Mouse (Mus musculus): ENCODE measurements at regions not wholly inside any gene's neighbourhood (a gene's known extent, or its start where the extent isn't known, plus 50 kb on each side); places are given as distances from the start of the nearest gene placed in this dataset.

DNA sequence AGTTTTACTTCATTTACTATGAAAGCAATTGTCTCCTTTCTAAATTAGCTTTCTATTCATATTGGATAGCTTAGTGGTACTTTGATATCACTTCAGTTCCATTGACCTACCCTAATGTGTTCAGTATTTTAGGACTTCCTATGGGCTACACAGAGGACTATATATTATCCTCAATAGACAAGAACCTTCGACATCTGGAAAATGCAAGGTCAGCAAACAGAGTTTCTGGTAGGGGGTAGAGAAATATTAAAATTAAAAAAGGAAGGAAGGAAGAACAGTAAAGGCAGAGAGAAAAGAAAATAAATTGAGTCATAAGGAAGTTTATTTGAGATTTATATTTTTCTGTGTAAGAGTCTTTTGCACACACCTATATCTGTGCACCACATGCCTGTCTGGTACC is 107.4 kb upstream of the Insig1 start:
- DNase-seq, result no peak

DNA sequence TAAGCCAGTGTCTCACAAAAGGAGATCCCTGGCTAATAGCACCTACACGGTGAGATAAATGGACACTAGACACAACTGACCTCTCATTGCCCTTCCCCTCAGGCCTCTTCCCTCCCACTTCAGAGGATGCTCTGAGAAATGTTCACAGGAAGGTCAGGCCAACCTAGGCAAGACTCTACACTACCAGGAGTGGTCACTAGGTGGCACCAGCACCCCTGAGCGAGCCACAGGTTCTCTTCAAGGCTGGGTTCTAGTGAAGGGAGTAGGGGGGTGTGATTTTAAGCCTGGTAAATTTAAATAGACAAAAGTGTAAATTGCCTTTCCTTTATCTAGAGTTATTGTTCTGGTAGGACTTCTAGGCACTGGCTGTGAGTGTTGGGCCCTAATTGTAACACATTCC is 76.0 kb upstream of the Insig1 start:
- DNase-seq, result peak; percentile 39

DNA sequence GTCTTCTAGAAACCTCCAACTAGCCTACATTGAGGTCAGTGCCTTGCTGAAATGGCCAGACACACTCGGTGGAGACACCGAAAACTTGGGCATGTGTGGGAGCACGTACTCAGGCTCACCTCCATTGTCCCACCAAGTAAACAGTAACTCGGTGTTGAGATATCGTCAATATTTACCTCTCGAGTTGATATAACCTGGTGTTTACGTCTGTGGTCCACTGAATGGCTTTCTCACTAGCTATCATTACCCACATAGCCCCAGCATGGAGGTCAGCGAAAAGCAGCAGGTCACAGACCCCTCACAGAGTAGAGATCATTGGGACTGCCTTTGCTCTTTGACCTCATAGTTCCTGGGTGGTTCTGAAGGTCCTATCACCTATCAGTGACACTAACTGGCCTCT is 73.4 kb upstream of the Insig1 start:
- no peak for DNase-seq

DNA sequence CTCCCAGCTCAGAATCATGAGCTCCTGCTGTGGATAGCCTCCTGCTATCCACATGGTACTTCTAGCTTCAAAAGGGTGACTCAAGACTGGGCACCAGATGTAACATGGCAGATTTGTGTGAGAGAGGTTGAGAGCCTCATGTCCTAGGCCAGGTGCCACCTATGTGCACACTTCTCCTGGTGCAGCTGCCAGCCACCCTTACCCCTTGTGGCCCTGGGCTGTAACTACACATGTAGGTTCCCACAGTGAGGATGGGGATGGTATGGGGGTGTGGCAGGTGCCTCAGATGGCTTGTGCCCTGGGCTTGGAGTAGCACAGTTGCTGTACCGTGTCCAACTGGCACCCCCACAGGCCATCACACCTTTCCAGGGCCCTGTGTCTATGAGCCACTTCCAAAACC is 68.2 kb upstream of the Insig1 start:
- DNase-seq, result no peak

DNA sequence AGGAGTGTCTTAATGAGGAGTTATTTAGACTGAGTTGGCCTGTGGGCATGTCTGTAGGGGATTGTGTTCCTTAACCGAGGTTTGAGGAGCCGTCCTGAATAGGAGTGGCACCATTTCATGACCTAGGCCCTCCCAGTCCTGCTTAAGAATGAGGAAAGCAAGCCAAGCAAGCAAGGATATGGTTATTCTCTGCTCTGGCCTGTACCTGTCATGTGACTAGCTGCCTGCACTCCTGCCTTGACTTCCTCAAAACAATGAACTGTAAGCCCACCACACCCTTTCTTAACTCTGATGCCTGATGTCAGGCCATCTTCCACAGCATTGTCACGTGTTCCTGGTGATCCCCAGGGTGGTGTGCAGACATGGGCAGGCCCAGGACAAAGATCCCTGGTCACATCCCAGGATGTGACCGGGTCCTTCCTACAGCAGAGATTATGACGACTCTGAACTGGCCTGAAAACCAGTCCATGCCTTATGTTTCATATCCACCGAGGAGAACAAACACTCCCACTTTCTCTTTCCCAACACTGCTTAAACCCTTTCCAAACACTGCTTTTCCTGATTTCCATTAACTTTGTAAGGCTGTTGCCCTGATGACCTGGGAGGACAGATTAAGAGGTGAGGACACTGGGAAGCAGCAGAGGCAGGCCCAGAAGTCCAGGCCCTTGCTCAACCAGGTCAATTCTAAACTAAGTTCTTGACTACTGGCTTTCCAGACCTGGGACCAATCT is 67.2 kb upstream of the Insig1 start:
- DNase-seq, result no peak

DNA sequence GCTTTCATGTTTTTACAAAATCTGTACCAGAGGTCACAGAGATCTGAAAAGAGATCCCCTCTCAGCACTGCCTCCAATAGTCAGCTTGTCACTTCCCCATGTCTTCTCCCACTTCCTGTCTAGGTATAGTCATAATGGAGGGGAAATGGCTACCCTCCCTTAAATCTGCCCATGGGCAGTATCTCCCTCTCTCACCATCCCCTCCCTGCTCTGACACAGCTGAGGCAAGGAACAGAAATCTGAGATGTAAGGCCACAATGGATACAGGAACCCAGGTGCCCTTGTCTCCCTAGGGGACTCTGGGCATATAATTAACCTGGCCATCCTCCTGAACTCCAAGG is 66.7 kb upstream of the Insig1 start:
- DNase-seq, result no peak

DNA sequence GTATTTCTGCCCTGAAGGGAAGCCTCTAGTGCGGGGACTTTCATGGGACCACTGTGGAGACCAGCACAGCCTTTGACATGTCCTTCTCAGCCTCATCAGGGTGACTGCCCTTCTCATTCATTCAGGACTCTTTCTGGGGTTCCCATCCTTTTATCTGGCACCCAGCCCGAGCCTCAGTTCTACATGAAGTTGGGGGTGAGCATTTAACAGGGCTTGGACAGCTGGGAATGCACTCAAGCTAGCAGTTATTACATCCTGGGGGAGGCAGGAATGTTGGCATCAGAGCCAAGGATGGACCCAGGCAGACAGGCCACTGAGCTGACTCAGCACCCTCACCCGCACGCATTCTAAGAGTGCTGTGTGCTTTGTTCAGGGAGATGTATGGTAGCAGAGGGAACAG is 61.8 kb upstream of the Insig1 start:
- no peak for DNase-seq

DNA sequence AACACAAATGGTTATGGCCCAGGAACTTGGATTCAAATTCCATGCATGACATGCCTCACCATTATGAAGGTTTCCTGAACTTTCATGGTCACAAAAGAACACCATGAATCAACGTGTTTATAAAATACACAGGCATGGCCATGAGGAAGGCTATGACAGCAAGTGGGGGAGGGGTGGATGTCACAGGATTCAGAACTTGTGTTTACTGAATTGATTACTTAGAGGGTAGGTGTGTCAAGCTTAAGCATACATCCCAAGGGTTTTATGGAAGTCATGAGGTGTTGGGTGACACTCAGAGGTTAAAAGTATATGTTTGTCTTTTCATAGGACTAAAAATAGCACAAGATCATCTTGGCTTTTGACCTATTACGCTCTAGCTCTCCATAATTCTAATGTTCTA is 61.3 kb upstream of the Insig1 start:
- no peak for DNase-seq

DNA sequence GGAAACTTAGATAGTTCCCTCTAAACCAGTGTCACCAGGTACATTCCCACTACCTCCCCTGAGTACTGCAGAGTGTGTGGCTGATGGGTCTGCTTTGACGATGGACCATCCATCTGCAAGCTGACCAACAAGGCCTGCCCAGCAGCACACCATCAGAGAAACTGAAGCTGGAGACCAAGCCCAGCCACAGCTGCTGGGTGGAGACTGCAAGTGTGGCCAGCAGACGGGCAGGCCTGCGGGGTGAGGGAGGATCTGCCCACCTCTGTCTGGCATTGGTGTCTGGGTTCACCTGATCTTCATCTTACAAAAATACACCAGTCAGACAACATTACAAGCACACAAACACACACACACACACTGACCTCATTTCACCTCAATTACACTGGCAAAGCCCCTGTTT is 60.6 kb upstream of the Insig1 start:
- no peak for DNase-seq

DNA sequence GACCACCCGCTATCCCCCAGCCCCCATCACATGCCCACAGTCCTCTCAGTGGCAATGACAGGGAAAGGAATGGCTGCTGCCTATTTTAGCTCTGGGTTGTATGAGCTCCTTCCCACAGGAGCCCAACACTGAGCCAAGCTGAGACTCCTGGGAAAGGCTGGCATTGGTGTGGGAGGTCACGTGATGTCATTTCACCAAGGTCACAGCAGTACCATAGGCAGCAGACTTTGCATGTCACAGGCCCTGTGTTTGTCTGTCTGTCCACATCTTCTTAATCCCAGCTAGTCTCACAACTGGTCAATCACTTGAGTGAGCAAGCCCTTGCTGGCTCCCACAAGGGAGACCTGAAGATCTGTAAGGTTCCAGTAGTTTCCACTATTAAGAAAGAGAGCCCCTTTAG is 58.7 kb upstream of the Insig1 start:
- no peak for DNase-seq

DNA sequence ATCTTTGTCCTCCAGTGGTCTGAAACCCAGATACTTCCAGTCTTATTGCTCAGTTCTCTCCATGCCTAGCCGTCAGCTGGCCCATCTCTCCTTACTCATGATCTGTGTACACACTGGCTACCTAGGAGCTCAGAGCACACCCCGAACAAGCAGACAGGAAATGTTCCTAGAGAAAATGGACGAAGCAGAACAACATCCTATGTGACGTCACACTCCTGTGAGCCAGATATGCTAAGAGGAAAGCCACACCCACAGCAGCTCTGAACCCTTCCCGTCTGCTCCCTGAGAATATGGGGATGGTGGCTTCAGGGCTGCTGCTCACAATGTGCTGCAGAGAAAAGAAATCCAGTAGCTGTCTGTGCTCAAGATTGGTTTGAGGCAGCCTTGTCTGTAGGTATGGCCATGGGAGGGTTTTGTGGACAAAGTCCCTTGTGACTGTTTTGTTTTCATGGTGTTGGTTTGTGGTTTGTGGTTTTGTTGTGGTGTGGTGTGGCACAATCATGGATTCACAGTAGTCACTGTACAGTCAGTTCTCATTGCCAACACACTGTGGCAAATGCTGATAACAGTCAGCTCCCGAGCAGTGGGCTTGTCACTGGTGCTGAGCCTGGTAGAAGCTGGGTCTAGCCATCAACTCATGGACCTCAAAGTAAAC is 57.4 kb upstream of the Insig1 start:
- no peak for DNase-seq

DNA sequence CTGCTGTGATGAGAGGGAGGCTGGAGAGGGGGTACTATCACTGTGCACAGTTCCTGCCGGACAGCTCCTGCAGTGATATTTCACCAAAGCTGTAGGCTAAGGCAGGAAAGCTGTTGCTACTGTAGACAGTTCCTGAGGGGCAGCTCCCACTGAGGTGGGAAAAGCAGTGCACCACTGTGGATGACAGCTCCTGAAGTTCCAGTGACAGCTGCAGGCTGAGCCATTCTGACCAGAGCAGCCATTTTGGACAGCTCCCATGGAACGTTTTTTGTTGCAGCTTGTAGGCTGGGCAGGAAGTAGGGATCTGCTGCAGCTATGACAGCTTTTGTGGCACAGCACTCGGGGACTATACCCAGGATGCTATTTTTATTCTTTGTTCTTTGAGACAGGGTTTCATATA is 51.3 kb upstream of the Insig1 start:
- DNase-seq, result no peak
